Mouse (Mus musculus): Measurements from ENCODE around the gene Rbm44.

- TF ChIP-seq CTCF (IDR thresholded peaks at IDR 0.05; ENCODE audit: control insufficient read depth, insufficient read depth, insufficient replicate concordance, low read depth, low read length): no peak
- no peak for TF ChIP-seq POLR2A (IDR thresholded peaks at IDR 0.05; ENCODE audit: control insufficient read depth, low read depth, low read length)
Measured at GRCm38 (mm10) chr1:91180174-91180565, 35.3 kb downstream of the Rbm44 start.
